Comparison of ENCODE assay signal across 16 mouse cellular contexts in the genomic region with DNA sequence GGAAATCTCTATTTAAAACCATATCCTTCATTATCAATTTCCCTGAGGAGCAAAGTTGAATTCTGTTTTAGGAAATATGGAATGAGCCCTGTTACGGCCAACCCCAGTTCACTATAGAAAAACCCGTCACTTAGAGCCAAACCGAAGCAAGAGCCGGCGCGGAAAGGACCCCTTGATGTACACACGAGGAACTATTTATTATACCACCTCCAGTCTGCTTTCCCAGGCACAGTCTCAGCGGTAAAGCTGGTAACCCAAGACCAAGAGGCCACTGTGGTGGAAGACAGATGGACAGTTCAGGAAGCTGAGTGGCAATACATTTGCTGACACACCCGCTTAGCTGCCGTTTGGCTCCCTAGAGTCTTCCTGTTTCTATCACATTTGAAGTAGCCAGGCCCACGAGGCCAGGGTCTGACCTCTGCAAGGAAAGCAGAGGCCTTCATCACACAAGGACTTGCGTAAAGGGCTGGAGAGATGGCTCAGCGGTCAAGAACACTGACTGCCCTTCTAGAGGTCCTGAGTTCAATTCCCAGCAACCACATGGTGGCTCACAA. TPM values are rescaled to one million over a fixed set of nuclear protein-coding genes. Genes with fewer than 3 reads are reported as not detected.
DNase-seq lines count a peak whose midpoint lies in the region; ATAC-seq and TF ChIP-seq lines count a peak whose summit lies in the region.
"Had no signal": no experiment of that assay in that cellular context is flagged by ENCODE, and none has a peak within 500 bp of the region (broad histone marks: within the 10 kb centered on the region; RNA-seq: fewer than 3 reads in every experiment).

No protein-coding gene starts in this region.

- no peaks in the 10 kb centered on the region for H3K9me3 ChIP-seq in hindbrain, embryonic 10.5 days
- H3K9me3 ChIP-seq in hindbrain, embryonic 12.5 days (replicated peaks): no peaks in the 10 kb centered on the region
- no peaks in the 10 kb centered on the region for H3K9me3 ChIP-seq in forebrain, postnatal 0 days (ENCODE audit: low read length)
- H3K9me3 ChIP-seq: forebrain, embryonic 13.5 days; G1E; limb, embryonic 15.5 days had no signal

- H3K9ac ChIP-seq in hindbrain, embryonic 12.5 days: no peak overlapping the region
- H3K9ac ChIP-seq in forebrain, postnatal 0 days: no peak overlapping the region
- H3K9ac ChIP-seq: forebrain, embryonic 13.5 days; limb, embryonic 15.5 days; liver, postnatal 0 days had no signal

- no peak overlapping the region for H3K4me3 ChIP-seq in hindbrain, embryonic 10.5 days
- H3K4me3 ChIP-seq in hindbrain, embryonic 12.5 days: no peak overlapping the region
- no peak overlapping the region for H3K4me3 ChIP-seq in forebrain, postnatal 0 days (ENCODE audit: low read depth, low read length)
- H3K4me3 ChIP-seq: forebrain, embryonic 13.5 days; limb, embryonic 15.5 days had no signal

- intact Hi-C loops in heart, postnatal 10 days (cut with DNase I): no loop called here

- ATAC-seq in hindbrain, embryonic 12.5 days (ENCODE audit: low FRiP score): no peak
- ATAC-seq in forebrain, postnatal 0 days: no peak
- ATAC-seq: forebrain, embryonic 13.5 days; liver, postnatal 0 days had no signal

- no peaks in the 10 kb centered on the region for H3K27me3 ChIP-seq in hindbrain, embryonic 10.5 days (ENCODE audit: insufficient read depth, poor library complexity, severe bottlenecking)
- H3K27me3 ChIP-seq in hindbrain, embryonic 12.5 days: no peaks in the 10 kb centered on the region
- H3K27me3 ChIP-seq in forebrain, postnatal 0 days (ENCODE audit: insufficient read depth, low read length): no peaks in the 10 kb centered on the region
- H3K27me3 ChIP-seq: forebrain, embryonic 13.5 days; limb, embryonic 15.5 days had no signal

- peaks cover 9% of the 10 kb centered on the region for H3K4me1 ChIP-seq in hindbrain, embryonic 10.5 days (replicated peaks)
- no peaks in the 10 kb centered on the region for H3K4me1 ChIP-seq in hindbrain, embryonic 12.5 days
- no peaks in the 10 kb centered on the region for H3K4me1 ChIP-seq in forebrain, postnatal 0 days (ENCODE audit: insufficient read depth)
- H3K4me1 ChIP-seq: forebrain, embryonic 13.5 days had no signal

- H3K36me3 ChIP-seq in hindbrain, embryonic 10.5 days: no peaks in the 10 kb centered on the region
- H3K36me3 ChIP-seq in hindbrain, embryonic 12.5 days: no peaks in the 10 kb centered on the region
- H3K36me3 ChIP-seq in forebrain, postnatal 0 days (ENCODE audit: insufficient read depth): no peaks in the 10 kb centered on the region
- H3K36me3 ChIP-seq: G1E; limb, embryonic 15.5 days had no signal

- H3K27ac ChIP-seq in hindbrain, embryonic 10.5 days: no peak overlapping the region
- H3K27ac ChIP-seq in hindbrain, embryonic 12.5 days: no peak overlapping the region
- H3K27ac ChIP-seq in forebrain, postnatal 0 days (ENCODE audit: low read depth, low read length): no peak overlapping the region
- H3K27ac ChIP-seq: forebrain, embryonic 13.5 days; limb, embryonic 15.5 days had no signal

- no peak for TF ChIP-seq CTCF in forebrain, postnatal 0 days (IDR thresholded peaks at IDR 0.05; ENCODE audit: low read depth)

- 81% methylated on average over 13 of the region's 13 CpGs for WGBS in hindbrain, embryonic 10.5 days
- WGBS in hindbrain, embryonic 12.5 days: 77% methylated on average over 13 of the region's 13 CpGs
- WGBS in forebrain, postnatal 0 days: 92% methylated on average over 13 of the region's 13 CpGs

- DNase-seq in hindbrain, embryonic 10.5 days (ENCODE audit: low spot score): peak; percentile 23
- peak; percentile 25 for DNase-seq in embryo, embryonic 11 days
- DNase-seq in kidney, postnatal 10 days: peak; percentile 46
- DNase-seq in mesoderm, embryonic 11.5 days (ENCODE audit: low read depth, low spot score): peak; percentile 49
- no peak for DNase-seq in heart, postnatal 10 days
- no peak for DNase-seq in forebrain, postnatal 0 days
- DNase-seq in layer of hippocampus, adult 18-20 months (ENCODE audit: low spot score in 2 of 2): no peak
- DNase-seq: cerebellum, adult 8-10 months; layer of hippocampus, adult 9-11 months; liver, postnatal 0 days; lung, postnatal 14 days; right cerebral cortex, postnatal 14 days had no signal

- H3K4me2 ChIP-seq in hindbrain, embryonic 12.5 days (replicated peaks): no peak overlapping the region
- H3K4me2 ChIP-seq in forebrain, postnatal 0 days (ENCODE audit: low read depth): no peak overlapping the region
- H3K4me2 ChIP-seq: forebrain, embryonic 13.5 days; limb, embryonic 15.5 days had no signal

RNA-seq across cellular contexts. Expression of a gene that starts 21.6 kb away (rescaled TPM):
- 0.43 and 0.68 TPM in 2 replicates for polyA plus RNA-seq in hindbrain, embryonic 10.5 days (2016; fragmentation: Nextera tagmentation; extraction: Ambion mirVana)
- polyA plus RNA-seq in hindbrain, embryonic 12.5 days (2016; fragmentation: Nextera tagmentation; extraction: Ambion mirVana): 0.36 and 0.57 TPM in 2 replicates
- total RNA-seq in heart, postnatal 10 days (2021): 1 to 10 TPM; 6.5 to 8.6 TPM
- 0.43 and 1.3 TPM in 2 replicates for total RNA-seq in forebrain, postnatal 0 days (2014; rRNA removed)
- 0.38 and 0.43 TPM in 2 replicates for polyA plus RNA-seq in forebrain, postnatal 0 days (2015; fragmentation: Nextera tagmentation; extraction: Ambion mirVana)
- 1 to 10 TPM; 5.0 to 6.4 TPM for total RNA-seq in layer of hippocampus, adult 18-20 months (2021)
- polyA plus RNA-seq: G1E had no signal

Comparison
In these comparisons a context has a peak if more than half of its experiments do, and no peak if none do; other contexts are left out.
1. DNase-seq: peak in hindbrain, embryonic 10.5 days (single experiment), embryo, embryonic 11 days (single experiment), kidney, postnatal 10 days (single experiment) and mesoderm, embryonic 11.5 days (single experiment); none in heart, postnatal 10 days (0 of 2), forebrain, postnatal 0 days (single experiment) and layer of hippocampus, adult 18-20 months (0 of 2).